Mouse (Mus musculus): ENCODE measurements around the gene Vps8.

Vps8 gene

DNA sequence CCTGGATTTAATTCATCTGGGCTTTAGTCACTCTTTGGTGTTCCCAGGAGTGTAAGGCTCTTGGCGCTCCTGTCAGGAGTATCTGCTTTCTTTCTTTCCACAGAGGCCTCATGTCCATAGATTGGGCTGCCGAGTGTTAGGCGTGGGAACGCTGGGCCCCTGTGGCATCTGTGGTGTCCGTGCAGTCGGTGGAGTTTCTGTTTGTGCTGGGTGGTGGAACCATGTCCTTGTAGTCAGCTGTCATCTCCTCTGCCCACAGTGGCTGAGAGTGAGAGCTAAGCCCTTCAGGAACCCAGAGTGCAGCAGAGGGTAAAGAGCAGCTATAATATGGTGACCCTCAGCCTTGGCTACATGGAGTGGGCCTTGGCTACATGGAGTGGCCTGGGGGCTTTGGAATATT, 140.4 kb downstream of the Vps8 start:
- 90% methylated on average over 6 of the region's 6 CpGs for WGBS

DNA sequence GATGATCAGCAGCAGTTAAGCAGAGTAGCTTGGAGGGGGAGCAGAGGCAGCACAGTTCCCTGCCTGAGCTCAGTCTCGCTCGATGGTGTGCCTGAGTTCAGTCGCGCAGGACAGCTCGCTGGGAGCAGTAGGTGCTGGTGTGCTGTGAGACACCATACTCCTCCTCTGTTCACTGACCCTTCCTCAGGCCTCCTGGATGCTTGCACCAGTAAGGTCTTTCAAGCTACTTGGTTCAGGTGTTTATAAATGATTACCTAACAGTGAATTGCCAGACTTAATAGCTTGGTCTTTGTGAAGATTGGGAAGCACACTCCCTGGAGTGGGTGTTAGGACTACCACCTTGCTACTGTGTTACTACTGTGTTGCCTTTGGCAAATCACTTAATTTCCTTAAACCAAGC, 144.2 kb downstream of the Vps8 start:
- WGBS: 94% methylated on average over 5 of the region's 5 CpGs

DNA sequence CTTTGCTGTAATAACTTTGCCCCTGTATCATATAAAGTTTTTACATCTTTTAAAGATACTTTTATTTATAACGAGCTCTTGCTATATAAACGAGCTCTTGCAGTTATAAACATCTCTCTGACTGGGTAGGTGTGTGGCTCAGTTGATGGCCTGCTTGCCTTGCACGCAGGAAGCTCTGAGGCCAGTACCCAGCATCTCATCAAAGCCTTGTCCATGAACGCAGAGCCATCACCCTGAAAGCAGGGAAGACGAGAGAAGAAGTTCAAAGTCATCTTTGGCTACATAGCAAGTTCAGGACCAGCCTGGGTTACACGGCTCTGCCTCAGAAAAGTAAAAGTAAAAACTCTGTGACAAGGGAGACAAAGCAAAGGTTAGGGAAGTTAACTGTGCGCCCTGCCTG, 147.0 kb downstream of the Vps8 start:
- 67% methylated on average over 7 of the region's 7 CpGs for WGBS

DNA sequence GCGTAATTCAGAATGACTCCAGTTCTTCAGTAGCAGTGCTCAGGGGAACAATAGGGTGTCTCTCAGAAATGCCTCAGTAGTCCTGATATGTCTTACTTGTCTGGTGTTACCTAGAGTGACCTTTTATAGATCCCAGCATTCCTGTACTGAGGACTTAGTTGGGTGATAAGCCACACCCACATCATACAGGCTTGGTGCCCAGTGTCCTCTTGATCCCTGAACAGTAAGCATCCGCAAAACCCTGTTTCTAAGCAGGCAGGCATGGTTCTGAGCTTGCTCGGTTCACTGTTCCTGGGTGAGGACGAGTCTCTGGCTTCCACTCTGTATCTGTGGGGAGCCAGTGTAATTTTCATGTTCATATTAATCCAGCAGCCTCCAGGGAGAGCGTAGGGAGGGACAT, 147.9 kb downstream of the Vps8 start:
- WGBS: 72% methylated on average over 5 of the region's 5 CpGs

GRCm38 (mm10) chr16:21576000-21576420, 153.1 kb downstream of the Vps8 start:
- WGBS: 89% methylated on average over 10 of the region's 10 CpGs

DNA sequence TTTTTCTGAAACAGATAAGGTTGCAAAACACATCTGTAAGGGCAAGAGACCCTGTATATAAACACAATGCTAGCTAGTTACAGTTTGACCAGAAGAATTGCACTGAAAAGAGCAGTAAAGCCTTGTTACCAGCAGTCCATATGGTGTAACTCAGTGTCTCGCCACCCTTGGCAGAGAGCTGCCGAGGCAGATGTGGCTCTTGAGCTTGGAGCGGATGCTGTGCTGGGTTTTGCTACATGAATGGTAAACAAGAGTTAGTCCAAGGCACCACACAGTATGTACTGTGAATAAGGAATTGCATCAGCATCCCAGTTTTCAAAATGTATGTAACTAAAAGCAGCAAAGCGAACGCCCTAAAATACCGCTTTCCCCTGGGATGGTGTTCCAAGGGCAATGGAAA, 166.2 kb downstream of the Vps8 start:
- WGBS: 61% methylated on average over 6 of the region's 6 CpGs

- 74% methylated on average over 5 of the region's 5 CpGs for WGBS
These were observed 167.9 kb downstream of the Vps8 start for GRCm38 (mm10) chr16:21590806-21591205.

GRCm38 (mm10) chr16:21591511-21591910, 168.6 kb downstream of the Vps8 start:
- 83% methylated on average over 2 of the region's 2 CpGs for WGBS

- 50% methylated on average over 6 of the region's 6 CpGs for WGBS
These were observed 172.6 kb downstream of the Vps8 start for GRCm38 (mm10) chr16:21595539-21595938.

- WGBS: 85% methylated on average over 6 of the region's 6 CpGs
These were observed 181.4 kb downstream of the Vps8 start for GRCm38 (mm10) chr16:21604354-21604753.

DNA sequence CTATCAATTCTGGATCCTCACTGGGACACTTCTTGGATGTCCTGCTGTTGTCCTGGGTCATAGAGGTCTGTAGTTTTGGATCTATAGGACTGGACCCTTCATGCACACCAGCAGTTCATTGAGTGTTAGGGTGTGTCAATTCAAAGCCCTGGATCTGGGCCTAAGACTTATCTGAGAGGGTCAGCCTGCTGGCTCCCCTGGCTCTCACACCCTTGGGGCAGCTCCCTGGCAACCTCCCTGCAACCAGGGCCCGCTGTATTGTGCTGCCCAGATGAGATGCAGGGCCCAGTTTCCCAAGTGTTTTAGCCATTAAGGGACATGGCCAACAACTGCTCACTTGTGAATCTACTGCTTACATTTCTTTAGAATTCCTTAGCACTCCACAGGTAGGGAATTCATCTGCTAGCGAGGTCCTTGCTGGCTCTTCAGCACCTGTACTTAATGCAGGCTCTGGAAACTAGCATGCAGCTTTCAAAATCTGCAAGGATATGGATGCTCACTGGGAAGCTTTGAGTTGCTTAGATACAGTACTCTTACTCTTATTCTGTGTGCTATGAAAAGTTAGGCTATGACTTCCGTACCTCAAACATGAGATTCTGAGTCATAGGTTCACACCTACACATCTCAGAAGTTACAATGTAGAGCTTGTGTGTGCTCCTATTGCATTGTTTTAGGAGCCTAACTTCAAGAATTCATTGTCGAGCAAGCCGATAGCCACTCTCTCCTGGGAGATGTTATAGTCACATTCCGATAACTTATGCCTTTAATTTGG, 183.5 kb downstream of the Vps8 start:
- WGBS: 68% methylated on average over 6 of the region's 6 CpGs

DNA sequence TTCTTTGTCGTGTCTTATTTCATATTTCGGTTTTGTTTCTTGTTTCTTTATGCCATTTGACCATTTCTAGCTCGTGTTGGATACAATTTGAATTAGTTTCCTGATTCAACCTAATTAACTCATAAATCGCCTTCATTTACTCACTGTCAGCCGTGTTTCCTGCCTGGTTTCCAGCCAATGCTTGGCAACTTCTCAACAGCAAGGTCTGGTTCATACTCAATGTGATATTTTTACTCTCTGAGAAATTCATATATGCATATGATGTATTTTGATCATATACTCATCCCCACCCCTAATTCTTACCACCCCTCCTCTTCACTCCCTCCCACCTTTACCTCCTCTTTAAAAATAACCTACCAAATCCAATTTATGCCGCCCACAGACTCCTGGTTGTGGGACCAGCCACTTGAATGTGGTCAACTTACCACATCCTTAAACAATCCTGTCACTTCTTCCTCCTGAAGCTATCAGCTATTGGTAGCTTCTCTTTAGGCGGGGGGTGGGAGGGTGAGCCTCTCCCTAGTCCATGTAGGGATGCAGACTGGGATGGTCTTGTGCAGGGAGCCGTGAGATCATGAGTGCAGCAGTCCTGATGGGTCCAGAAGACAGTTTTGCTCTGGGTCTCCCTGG, 184.2 kb downstream of the Vps8 start:
- 57% methylated on average over 8 of the region's 8 CpGs for WGBS

GRCm38 (mm10) chr16:21607651-21608040, 184.7 kb downstream of the Vps8 start:
- 75% methylated on average over 5 of the region's 5 CpGs for WGBS

DNA sequence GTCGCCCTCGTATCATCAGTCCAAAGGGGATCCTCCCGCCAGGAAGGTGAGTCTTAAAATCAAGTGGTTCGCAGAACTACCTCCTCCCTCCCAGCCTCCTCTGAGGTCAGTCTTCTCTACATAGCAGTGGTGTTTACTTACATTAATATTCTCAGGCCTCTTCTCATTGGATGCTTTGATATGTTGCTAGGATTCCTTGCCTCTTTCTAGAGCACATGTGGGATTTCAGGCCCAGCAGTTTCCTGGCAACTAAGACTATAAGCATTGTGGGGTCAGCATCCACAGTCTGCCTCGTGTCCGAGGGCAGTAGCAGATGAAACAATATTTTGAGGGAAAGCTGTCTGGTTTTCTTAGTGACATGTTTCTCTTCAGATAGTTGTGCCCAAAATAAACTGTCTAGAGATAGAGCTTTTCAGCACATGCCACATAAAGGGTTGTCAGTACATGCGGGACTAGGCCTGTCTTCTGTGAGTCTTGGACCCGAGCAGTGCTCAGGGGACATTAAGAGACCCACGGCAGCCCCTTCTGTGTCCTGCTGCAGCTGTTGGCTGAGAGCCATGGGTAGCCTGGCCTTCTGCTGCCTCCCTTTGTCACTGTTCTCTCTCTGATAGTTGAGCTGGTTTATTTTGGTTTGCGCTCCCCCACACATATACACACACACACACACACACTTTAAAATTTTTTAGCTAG, 185.4 kb downstream of the Vps8 start:
- WGBS: 62% methylated on average over 10 of the region's 10 CpGs

DNA sequence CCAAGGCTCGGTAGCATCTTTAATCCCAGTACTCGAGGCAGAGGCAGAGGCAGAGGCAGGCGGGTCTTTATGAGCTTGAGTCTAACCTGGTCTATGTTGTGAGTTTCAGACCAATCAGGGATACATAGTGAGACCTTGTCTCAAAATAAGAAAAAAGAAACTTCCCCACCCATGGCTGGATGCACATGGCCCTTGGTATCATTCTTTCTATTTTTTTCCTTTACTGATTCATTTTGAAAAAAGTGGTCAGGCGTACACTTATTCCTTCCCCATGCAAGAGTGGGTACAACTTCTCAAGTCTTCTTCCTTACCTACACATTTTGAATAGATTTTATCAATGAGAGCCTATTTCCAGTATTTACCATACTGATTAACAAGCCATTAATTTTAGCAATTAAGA, 187.6 kb downstream of the Vps8 start:
- 95% methylated on average over 4 of the region's 4 CpGs for WGBS

DNA sequence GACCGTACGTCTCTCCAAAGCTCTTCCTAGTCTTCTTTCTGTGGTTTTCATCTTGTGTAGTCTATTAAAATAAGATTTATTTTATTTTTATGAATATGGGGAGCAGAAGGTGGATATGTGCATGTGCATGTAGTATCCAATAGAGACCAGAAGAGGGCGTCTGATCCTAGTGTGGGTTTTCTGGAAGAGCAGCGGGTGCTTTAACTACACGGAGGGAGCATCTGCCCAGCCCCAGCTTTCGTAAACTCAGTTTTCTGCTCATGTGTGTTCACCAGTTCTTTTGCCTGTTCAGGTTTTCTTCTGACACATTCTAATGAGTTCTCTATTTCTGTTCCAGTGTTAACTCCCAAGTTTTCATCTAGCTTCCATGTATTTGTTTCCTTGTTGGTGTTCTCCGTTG, 192.9 kb downstream of the Vps8 start:
- WGBS: 42% methylated on average over 7 of the region's 7 CpGs

DNA sequence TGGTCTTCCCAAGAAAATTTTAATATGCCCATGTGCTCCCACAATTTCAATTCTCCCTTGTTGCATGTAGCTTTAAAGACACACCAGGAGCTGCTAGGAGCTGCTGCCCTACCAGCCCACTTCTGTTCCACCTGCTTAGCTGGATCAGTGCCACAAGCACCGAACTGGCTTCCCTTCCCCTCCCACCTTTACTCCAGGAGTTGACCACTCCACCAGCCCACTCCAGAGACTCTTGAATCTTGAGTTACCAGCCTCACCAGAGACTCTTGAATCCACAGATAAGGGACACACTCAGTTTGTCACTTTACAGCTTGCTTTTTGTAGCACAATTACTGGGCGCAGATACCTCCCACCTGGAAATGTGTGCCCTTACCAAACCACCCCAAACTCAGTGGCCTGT, 197.7 kb downstream of the Vps8 start:
- WGBS: 82% methylated on average over 2 of the region's 2 CpGs

- 69% methylated on average over 6 of the region's 6 CpGs for WGBS
These were observed 203.1 kb downstream of the Vps8 start for GRCm38 (mm10) chr16:21625784-21626634.

GRCm38 (mm10) chr16:21627248-21627647, 204.3 kb downstream of the Vps8 start:
- 68% methylated on average over 6 of the region's 6 CpGs for WGBS

DNA sequence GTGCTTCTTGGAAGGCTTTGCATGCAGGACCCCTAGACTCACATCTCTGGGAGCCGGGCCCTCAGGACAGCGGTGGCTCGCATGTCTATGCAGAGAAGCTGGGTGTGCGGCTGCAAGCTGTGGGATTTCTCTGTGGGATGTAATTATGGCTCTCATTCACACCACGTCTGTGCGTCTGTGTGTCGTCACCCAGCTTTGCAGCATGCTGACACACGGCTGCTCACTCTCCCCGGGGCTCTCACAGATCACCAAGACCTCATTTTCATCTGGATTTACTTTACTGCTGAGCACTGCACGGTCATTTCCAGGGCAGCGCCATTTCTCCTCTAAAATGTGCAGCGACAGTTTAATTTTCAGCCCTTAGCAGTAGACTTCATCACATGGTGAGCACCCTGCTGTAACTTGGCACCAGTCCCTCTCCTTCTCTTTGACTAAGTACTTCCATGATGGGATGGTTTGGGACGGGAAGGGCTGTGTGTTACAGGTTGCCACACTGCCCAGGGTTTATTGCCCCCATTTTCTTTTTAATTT, 205.2 kb downstream of the Vps8 start:
- WGBS: 44% methylated on average over 13 of the region's 13 CpGs

- 81% methylated on average over 4 of the region's 4 CpGs for WGBS
These were observed 207.7 kb downstream of the Vps8 start for GRCm38 (mm10) chr16:21630614-21631013.

- WGBS: 78% methylated on average over 4 of the region's 4 CpGs
These were observed 208.9 kb downstream of the Vps8 start for GRCm38 (mm10) chr16:21631815-21632222.

Measured in cerebral cortex, adult 2 months (tissue).